Mouse (Mus musculus): ENCODE measurements around the gene Wap.

Gene Wap

DNA sequence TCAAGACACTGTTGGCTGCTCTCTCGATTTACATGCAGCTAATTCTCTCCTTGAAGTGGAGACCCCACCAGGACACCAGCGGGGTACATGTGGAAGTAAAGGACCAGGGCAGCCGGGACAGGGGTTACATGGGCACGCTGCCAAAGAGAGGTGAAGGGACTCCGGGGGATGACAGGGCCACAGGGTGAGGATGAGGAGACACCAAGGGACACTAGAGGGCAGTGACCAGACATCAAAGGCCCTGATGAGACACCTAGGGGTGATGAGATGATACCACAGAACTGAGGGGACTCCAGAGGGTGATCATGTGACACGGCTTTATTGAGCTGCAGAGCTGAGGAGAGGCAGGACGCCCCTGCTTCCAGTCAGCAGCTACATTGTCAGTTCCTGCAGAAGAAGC is 40.9 kb downstream of the Wap start:
- CTCF ChIA-PET: no interaction called here

DNA sequence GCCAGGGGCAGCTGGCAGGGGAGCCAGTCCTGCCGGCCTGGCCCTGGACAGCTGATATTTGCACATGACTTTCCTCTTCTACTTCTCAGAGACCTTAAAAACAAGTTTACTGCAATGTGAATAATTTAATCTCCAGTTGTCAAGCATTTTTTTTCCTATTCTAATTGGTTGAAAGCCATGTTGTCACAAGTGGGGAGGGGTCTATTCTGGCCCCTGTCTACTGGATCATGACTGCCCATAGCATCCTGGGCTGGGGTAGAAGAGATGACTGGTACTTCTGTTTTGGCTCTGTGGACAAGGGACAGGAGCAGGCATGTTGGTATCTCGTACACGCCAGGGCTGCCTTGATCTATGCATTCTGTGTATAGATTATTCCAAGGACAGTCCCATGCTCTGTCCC is 41.8 kb downstream of the Wap start:
- CTCF ChIA-PET: interaction anchor here (0.7 kb wide), 1 partner anchor 247 kb away, joined by 3 read pairs; no protein-coding TSS in a partner anchor

DNA sequence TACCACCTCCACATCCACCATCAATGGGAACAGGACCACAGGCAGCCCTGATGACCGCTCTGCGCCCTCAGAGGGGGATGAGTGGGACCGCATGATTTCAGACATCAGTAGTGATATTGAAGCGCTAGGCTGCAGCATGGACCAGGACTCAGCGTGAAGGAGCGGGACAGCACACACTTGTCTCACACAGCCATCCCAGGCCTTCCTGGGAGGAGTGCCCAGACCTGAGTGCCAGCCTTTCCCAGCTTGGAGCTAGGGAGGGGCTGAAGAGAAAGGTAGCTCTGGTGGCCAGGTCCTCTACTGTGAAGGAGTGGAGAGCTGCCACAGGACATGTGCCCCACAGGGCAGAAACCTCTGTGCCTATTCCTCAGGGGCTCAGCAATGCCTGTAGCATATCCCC is 42.2 kb downstream of the Wap start:
- CTCF ChIA-PET: no interaction called here

DNA sequence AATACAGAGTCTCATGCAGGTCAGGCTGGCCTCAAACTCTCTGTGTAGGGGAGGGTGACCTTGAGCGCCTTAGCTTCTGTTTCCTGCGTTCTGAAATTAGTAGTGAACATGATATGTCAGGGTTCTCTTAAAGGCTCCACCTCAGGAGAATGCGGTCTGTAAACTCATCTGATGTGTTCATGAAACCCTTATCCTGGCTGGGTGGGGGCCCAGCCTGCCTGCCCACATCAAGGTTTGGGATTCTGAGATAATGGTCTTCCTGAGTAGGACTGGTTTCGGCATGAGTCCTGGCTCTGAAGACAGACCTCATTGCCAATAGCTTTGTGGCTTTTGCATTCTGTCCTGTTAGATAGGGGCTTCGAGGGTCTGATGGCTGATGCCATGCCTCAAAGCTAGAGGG is 43.1 kb downstream of the Wap start:
- CTCF ChIA-PET: no interaction called here

DNA sequence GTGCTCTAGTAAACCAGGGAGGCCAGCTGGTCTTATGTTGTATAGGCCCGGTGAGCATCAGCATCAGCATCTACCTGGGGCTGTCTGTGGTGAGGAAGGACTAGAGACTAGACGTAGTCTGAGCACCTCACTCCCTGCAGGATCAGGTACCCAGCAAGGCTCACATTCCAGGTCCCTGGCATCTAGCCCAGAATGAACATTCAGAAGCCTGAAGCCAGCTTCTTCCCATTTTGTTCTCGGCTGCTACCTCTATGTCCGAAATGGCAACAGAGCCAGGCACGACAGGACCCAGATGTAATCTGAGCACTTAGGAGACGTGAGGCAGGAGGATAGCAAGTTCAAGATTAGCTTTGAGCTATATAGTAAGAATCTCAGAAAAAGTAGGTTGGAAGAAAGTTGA is 43.6 kb downstream of the Wap start:
- CTCF ChIA-PET: no interaction called here

DNA sequence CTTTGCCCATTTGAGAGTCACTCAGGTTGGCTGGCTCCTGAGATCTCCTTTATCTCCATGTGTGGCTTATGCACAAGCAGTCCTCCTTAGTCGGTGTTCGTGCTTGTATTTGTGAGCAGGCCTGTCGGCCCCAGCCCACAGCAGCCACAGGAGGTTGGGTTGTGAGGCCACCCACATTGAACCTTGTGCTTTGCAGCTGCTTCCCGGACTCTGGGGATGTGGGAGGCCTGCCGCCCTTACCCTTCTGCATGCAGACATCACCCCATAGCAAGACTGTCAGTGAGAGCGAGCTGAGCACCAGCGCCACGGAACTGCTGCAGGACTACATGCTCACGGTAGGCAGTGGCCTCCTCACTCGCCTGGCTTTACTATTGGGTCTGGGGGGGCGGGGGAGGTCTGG is 45.0 kb downstream of the Wap start:
- CTCF ChIA-PET: interaction anchor here (1.2 kb wide), 1 partner anchor 27 kb away, joined by 3 read pairs; no protein-coding TSS in a partner anchor

DNA sequence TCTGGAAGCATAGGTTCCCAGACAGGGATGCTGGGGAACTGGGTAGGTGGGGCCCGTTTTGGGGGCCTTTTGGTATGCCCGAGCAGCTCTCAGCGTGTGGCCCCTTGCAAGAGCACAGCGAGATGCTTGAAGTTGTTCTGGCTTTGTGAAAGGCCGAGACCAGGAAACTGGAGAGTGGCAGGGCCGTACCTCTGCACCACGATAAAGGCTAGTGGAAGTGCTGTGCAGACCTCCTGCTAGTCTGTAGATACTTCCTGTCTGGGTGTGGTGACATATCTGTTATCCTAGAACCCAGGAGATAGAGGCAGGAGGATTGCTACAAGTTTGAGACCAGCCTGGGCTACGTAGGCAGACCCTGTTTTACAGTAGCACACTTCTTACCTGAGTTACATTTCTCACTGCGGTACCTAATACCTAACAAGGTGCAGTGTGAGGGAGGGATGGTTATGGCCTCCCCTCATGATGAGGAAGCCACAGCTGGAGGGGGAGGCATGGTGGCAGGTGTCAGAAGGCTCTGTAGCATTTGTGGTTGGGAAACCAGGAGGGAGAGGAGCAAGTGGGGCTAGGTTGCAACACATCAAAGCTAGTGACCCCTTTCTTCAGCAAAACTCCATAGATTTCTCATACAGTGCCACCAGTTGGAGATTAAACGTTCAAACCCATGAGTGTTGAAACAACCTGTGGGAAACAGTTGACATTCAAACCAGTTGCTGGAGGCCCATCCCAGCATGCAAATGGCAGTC is 47.3 kb downstream of the Wap start:
- CTCF ChIA-PET: interaction anchor here (0.6 kb wide), 1 partner anchor 114 kb away, joined by 4 read pairs; no protein-coding TSS in a partner anchor

DNA sequence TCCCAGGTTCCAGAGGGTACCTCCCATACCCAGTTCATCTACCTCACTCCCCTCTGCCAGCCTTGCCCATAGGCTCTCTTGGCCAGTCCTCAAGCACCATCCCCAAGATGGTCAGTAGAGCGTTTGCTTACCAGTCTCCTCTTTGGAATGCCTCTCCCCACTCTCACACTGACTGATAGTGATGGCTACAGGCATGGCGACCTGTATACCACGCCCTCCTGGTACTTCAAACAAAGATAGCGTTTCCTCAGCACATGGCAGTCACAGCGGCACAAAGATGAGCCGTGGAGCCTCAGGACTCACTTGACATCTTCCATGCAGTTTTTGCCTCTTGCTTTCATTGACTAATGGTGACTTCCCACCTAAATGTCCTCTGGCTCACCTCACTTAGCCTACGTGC is 48.6 kb downstream of the Wap start:
- CTCF ChIA-PET: interaction anchor here (0.5 kb wide), 1 partner anchor 126 kb away, joined by 4 read pairs; no protein-coding TSS in a partner anchor

DNA sequence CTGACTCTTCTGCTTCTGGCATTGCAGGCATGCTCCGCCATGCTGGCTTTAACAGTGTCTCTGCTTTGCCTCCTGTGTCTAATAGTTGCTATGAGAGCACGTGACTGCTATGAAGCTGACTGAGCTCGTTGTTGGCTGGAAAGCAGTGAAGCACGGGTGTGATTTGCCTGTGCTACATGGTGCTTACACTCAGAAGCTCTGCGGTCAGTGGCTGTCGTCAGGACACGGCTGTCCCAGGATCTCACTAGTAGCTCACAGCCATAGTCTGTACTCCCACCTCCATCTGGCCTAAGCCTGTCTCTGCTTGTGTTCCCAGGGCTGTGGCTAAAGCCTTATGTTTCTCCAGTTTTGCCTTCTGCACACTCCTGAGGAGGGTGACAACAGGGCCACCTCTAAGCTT is 50.1 kb downstream of the Wap start:
- CTCF ChIA-PET: interaction anchor here (0.7 kb wide), 2 partner anchors 32 to 785 kb away, joined by 4 to 6 read pairs; no protein-coding TSS in a partner anchor

DNA sequence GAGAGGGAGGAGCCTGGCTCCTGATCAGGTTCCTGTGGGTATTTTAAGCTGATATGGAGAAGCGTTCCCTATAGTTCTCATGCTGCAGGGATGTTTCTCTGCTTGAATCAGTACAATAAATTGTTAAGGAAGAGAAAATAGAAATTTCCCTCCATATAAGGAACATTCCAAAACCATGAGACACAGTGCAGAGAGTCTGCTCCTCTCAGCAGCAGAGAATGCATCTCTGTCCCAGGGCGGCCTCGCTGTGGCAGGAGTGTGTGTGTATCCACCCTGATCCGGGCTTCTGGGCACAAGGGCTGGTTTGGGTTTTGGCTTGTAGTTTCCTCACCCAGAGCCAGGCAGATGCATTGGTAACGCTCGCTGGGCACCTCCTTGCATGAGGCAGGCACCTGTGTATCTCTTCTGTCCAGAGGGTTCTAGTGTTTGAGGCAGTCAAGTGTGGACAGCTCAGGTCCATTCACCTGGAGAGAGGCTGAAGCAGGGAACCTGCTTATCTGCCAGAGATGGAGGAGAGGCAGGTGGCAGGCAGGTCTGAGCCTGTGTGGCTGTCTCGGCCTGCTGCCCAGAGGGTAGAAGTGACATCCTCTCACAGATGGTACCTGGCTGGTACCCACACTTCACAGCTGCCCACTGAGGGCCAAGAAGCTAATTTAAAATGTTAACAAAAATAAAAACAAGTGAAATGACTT is 51.0 kb downstream of the Wap start:
- CTCF ChIA-PET: interaction anchor here (0.7 to 1.3 kb wide), 3 partner anchors 11 to 42 kb away, joined by 3 to 6 read pairs (median 3); no protein-coding TSS in a partner anchor

DNA sequence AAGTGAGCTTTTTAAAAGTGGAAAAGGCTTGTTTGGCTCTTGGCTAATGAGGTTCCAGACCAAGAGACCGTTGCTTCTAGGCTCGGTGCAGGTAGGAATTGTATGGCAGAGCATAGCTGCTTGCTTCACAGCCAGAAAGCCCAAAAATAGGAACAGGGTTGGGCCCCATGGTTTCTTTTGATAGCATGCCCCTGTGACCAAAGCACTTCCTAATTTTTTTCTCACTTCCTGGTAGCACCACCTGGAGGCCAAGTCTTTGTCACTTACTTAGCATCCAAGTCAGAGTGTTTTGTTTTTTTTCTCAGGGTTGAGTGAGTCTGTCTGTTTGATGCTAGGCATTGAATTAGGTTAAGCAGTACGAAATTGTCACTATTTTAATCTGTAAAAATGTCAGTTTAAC is 51.8 kb downstream of the Wap start:
- CTCF ChIA-PET: interaction anchor here (0.7 to 1.3 kb wide), 2 partner anchors 11 to 42 kb away, joined by 3 read pairs; no protein-coding TSS in a partner anchor

DNA sequence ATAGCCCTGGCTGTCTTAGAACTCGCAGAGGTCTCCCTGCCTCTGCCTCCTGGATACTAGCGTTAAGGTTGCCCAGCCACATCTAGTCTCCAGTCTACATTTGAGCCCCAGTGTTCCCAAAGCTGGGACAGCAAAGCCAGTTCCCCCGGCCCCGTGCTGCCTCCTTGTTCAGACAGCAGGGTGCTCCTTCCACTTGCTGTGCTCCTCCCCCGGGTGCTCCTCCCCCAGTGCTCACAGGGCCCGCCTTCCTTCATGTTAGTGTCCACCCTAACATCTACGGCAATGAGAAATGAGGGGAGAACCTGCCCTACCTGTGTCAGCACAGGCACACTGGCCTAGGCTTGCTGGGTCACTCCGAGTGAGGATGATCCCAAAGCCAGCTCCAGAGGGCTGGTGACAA is 52.7 kb downstream of the Wap start:
- CTCF ChIA-PET: interaction anchor here (1.3 kb wide), 1 partner anchor 10 kb away, joined by 3 read pairs; no protein-coding TSS in a partner anchor

All from spleen, embryonic (tissue).